10 mouse cellular contexts compared by ENCODE assay signal in the genomic region with DNA sequence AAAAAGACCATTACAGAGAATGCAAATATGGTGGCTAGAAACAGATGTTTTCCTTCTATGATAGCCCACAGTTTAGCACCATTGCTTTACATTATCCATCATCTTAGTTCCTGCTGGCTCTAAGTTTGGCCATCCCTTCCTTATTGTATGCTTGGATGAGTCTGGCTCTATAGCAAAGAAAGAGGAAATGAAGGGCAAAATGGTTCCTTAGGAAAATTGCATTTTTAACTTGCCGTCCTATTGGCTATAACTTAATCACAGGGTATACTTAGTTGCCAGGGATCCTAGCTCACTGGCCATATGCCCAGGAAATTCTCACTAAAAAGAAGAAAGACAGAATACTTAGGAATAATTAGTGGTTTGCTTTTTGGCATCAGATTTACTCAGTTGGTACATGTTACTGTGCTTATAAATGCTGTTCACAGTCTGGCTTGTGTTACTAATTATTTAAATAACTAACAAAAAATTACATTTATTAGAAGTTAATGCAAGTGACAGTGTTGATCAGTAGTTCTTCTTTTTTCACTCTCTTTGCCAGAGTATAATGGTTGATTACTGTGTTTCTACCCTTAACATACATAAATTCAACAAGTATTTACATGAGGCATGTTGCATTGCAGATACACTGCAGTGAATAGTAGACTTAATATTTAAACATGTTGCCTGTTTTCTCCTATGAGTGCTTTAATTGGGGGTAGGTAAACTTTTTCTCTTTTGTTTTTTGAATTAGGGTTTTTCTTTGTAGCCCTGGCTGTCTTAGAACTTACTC. TPM values are rescaled to one million over a fixed set of nuclear protein-coding genes. Genes with fewer than 3 reads are reported as not detected.
DNase-seq lines count a peak whose midpoint lies in the region; ATAC-seq and TF ChIP-seq lines count a peak whose summit lies in the region.
"Had no signal": no experiment of that assay in that cellular context is flagged by ENCODE, and none has a peak within 500 bp of the region (broad histone marks: within the 10 kb centered on the region; RNA-seq: fewer than 3 reads in every experiment).

No protein-coding gene starts in this region.

- no peak for TF ChIP-seq POLR2A in limb, embryonic 14.5 days (IDR thresholded peaks at IDR 0.05; ENCODE audit: borderline replicate concordance, extremely low read depth, insufficient read depth, insufficient read length)
- TF ChIP-seq POLR2A in CH12.LX (IDR thresholded peaks at IDR 0.05; ENCODE audit: low read depth, low read length): no peak

- H3K9me3 ChIP-seq in limb, embryonic 14.5 days (ENCODE audit: control insufficient read depth, low read length): no peaks in the 10 kb centered on the region
- H3K9me3 ChIP-seq in limb, embryonic 10.5 days (replicated peaks): no peaks in the 10 kb centered on the region
- H3K9me3 ChIP-seq in CH12.LX (replicated peaks; ENCODE audit: low read length): no peaks in the 10 kb centered on the region
- H3K9me3 ChIP-seq in kidney, embryonic 15.5 days (replicated peaks): no peaks in the 10 kb centered on the region
- H3K9me3 ChIP-seq: limb, embryonic 15.5 days had no signal

- no peaks in the 10 kb centered on the region for H3K4me1 ChIP-seq in limb, embryonic 14.5 days (ENCODE audit: control insufficient read depth, insufficient read depth, low read length)
- H3K4me1 ChIP-seq in limb, embryonic 10.5 days: no peaks in the 10 kb centered on the region
- H3K4me1 ChIP-seq in CH12.LX (ENCODE audit: control insufficient read depth in 1 of 2, insufficient read depth in 2 of 2): peaks cover 3 to 40% of the 10 kb centered on the region in 2 experiments; a peak in 3 of 4 replicates
- no peaks in the 10 kb centered on the region for H3K4me1 ChIP-seq in kidney, embryonic 15.5 days
- H3K4me1 ChIP-seq: limb, embryonic 15.5 days had no signal

- no peak overlapping the region for H3K9ac ChIP-seq in limb, embryonic 14.5 days (ENCODE audit: low read depth, low read length, severe bottlenecking)
- no peak overlapping the region for H3K9ac ChIP-seq in CH12.LX (ENCODE audit: insufficient read depth, low read depth)
- H3K9ac ChIP-seq in kidney, embryonic 15.5 days: no peak overlapping the region
- H3K9ac ChIP-seq: limb, embryonic 15.5 days had no signal

- H3K4me3 ChIP-seq in limb, embryonic 14.5 days (replicated peaks; ENCODE audit: low read length): no peak overlapping the region
- no peak overlapping the region for H3K4me3 ChIP-seq in limb, embryonic 10.5 days
- H3K4me3 ChIP-seq in CH12.LX (replicated peaks in 1 of 3; ENCODE audit: low read depth in 2 of 3, low read length in 2 of 3, poor library complexity in 1 of 3): no peak overlapping the region
- H3K4me3 ChIP-seq in kidney, embryonic 15.5 days (replicated peaks): no peak overlapping the region
- H3K4me3 ChIP-seq: limb, embryonic 15.5 days had no signal

- in situ Hi-C loops in CH12.LX (cut with MboI; ENCODE audit: low pct_ligation_motif_present, low pct_unique_long_range_greater_than_20kb, low sequenced_read_pairs): no loop called here

- peaks cover 32% of the 10 kb centered on the region for H3K79me2 ChIP-seq in CH12.LX (replicated peaks; ENCODE audit: control insufficient read depth, extremely low read depth, insufficient read depth, poor library complexity, severe bottlenecking)

- no peak for TF ChIP-seq EP300 in CH12.LX (IDR thresholded peaks at IDR 0.05; ENCODE audit: low read length)

- H3K36me3 ChIP-seq in limb, embryonic 14.5 days (ENCODE audit: control insufficient read depth, insufficient read depth, low read length): no peaks in the 10 kb centered on the region; the same call in 1 of the 2 replicates
- H3K36me3 ChIP-seq in limb, embryonic 10.5 days: peaks cover 10% of the 10 kb centered on the region; the same call in 1 of the 2 replicates
- peaks cover 3 to 32% of the 10 kb centered on the region in 2 experiments for H3K36me3 ChIP-seq in CH12.LX (replicated peaks in 1 of 2; ENCODE audit: control insufficient read depth in 1 of 2, insufficient read depth in 1 of 2, low read length in 1 of 2)
- no peaks in the 10 kb centered on the region for H3K36me3 ChIP-seq in kidney, embryonic 15.5 days
- H3K36me3 ChIP-seq: limb, embryonic 15.5 days had no signal

- dilution Hi-C loops in CH12.LX (cut with MboI; ENCODE audit: extremely low pct_ligation_motif_present, extremely low pct_unique_long_range_greater_than_20kb, low sequenced_read_pairs): no loop called here

- TF ChIP-seq RAD21 in CH12.LX (IDR thresholded peaks at IDR 0.05; ENCODE audit: low read depth, low read length): no peak

- ATAC-seq in limb, embryonic 14.5 days (ENCODE audit: low FRiP score, low read depth): no peak
- ATAC-seq in kidney, embryonic 15.5 days (replicated peaks; ENCODE audit: low FRiP score): no peak

- peak; percentile 47 for DNase-seq in limb, embryonic 14.5 days (ENCODE audit: low spot score)
- DNase-seq in limb, embryonic 10.5 days (ENCODE audit: low spot score): no peak
- DNase-seq in CH12.LX (ENCODE audit: extremely low read depth): peak; percentile 12
- peak; percentile 65 for DNase-seq in Muller cell, postnatal 12 days (ENCODE audit: inconsistent ontology term)
- peak; percentile 22 to 67 for DNase-seq in layer of hippocampus, adult 18-20 months (ENCODE audit: low spot score in 2 of 2)
- DNase-seq in adrenal gland, postnatal 4 days (ENCODE audit: low spot score in 2 of 2): no peak
- DNase-seq: cerebellum, adult 11 months; kidney, postnatal 25 days had no signal

- H3K27ac ChIP-seq in limb, embryonic 14.5 days (replicated peaks; ENCODE audit: low read depth, low read length): no peak overlapping the region
- H3K27ac ChIP-seq in limb, embryonic 10.5 days: no peak overlapping the region
- no peak overlapping the region for H3K27ac ChIP-seq in CH12.LX (ENCODE audit: insufficient read depth, low read depth)
- no peak overlapping the region for H3K27ac ChIP-seq in kidney, embryonic 15.5 days
- H3K27ac ChIP-seq: limb, embryonic 15.5 days had no signal

- no peak overlapping the region for H3K4me2 ChIP-seq in limb, embryonic 14.5 days (replicated peaks; ENCODE audit: low read depth, low read length, severe bottlenecking)
- no peak overlapping the region; the same call in 1 of the 2 replicates for H3K4me2 ChIP-seq in CH12.LX (ENCODE audit: insufficient read depth, low read depth, poor library complexity, severe bottlenecking)
- H3K4me2 ChIP-seq in kidney, embryonic 15.5 days: no peak overlapping the region
- H3K4me2 ChIP-seq: limb, embryonic 15.5 days had no signal

- 76% methylated on average over 1 of the region's 1 CpGs for WGBS in limb, embryonic 14.5 days
- 90% methylated on average over 1 of the region's 1 CpGs for WGBS in limb, embryonic 10.5 days
- WGBS in kidney, embryonic 15.5 days: 83% methylated on average over 1 of the region's 1 CpGs

- no peaks in the 10 kb centered on the region for H3K27me3 ChIP-seq in limb, embryonic 14.5 days (ENCODE audit: control insufficient read depth, insufficient read depth, low read length)
- no peaks in the 10 kb centered on the region for H3K27me3 ChIP-seq in limb, embryonic 10.5 days (ENCODE audit: low read depth, poor library complexity, severe bottlenecking)
- H3K27me3 ChIP-seq in CH12.LX (replicated peaks): no peaks in the 10 kb centered on the region
- H3K27me3 ChIP-seq in kidney, embryonic 15.5 days: no peaks in the 10 kb centered on the region
- H3K27me3 ChIP-seq: limb, embryonic 15.5 days had no signal

- no peak for TF ChIP-seq CTCF in CH12.LX (conservative IDR thresholded peaks at IDR 0.05 in 1 of 2, IDR thresholded peaks at IDR 0.05 in 1 of 2; ENCODE audit: low read depth in 2 of 2, low read length in 2 of 2)

TF ChIP-seq in CH12.LX, 34 proteins besides CTCF, POLR2A, EP300 and RAD21 (continues in another document):
- TF ChIP-seq JUN (IDR thresholded peaks at IDR 0.05; ENCODE audit: insufficient read depth, low read depth, low read length) (no peak), ZKSCAN1 (IDR thresholded peaks at IDR 0.05; ENCODE audit: borderline replicate concordance, low read depth, low read length) (no peak), BHLHE40 (IDR thresholded peaks at IDR 0.05; ENCODE audit: low read depth, low read length) (no peak), KAT2A (IDR thresholded peaks at IDR 0.05; ENCODE audit: insufficient replicate concordance, low read length) (no peak), MAZ (IDR thresholded peaks at IDR 0.05; ENCODE audit: low read depth, low read length) (no peak), MAX (IDR thresholded peaks at IDR 0.05; ENCODE audit: low read length) (no peak), TBP (conservative IDR thresholded peaks at IDR 0.05; ENCODE audit: low read depth, low read length) (no peak), TCF12 (IDR thresholded peaks at IDR 0.05; ENCODE audit: low read depth, low read length) (no peak), JUND (conservative IDR thresholded peaks at IDR 0.05; ENCODE audit: low read depth, low read length) (no peak), MAFK (IDR thresholded peaks at IDR 0.05; ENCODE audit: insufficient replicate concordance, low read length) (no peak), IRF4 (IDR thresholded peaks at IDR 0.05; ENCODE audit: low read depth, low read length) (no peak), MEF2A (IDR thresholded peaks at IDR 0.05; ENCODE audit: borderline replicate concordance, low read depth, low read length) (no peak), CHD1 (IDR thresholded peaks at IDR 0.05; ENCODE audit: low read depth, low read length) (no peak), GABPA (IDR thresholded peaks at IDR 0.05; ENCODE audit: insufficient replicate concordance, low read depth, low read length) (no peak)

RNA-seq across cellular contexts. Expression of gene Phtf1, which starts 22.9 kb away (rescaled TPM):
- polyA plus RNA-seq in limb, embryonic 14.5 days (2012; rRNA removed): 22.5 and 24.5 TPM in 2 replicates
- polyA plus RNA-seq in limb, embryonic 14.5 days (2014; fragmentation: Nextera tagmentation; extraction: Ambion mirVana): 41.1 and 48.1 TPM in 2 replicates
- polyA plus RNA-seq in limb, embryonic 10.5 days (2016; fragmentation: Nextera tagmentation; extraction: Ambion mirVana): 28.7 and 33.3 TPM in 2 replicates
- 21.2 and 27.3 TPM in 2 replicates for total RNA-seq in CH12.LX (2012; rRNA removed)
- 37.1 and 42.0 TPM in 2 replicates for total RNA-seq in CH12.LX (2014; rRNA removed)
- 41.2 and 42.4 TPM in 2 replicates for polyA plus RNA-seq in CH12.LX (2012; ENCODE audit: insufficient read length, low read depth)
- total RNA-seq in layer of hippocampus, adult 18-20 months (2021): 10 to 100 TPM; 42.4 to 43.7 TPM
- total RNA-seq in adrenal gland, postnatal 4 days (2021): 10 to 100 TPM; 24.3 to 28.9 TPM
- 26.8 and 29.7 TPM in 2 replicates for polyA plus RNA-seq in kidney, embryonic 15.5 days (2015; fragmentation: Nextera tagmentation; extraction: Ambion mirVana)

RNA-seq across cellular contexts. Expression of gene Rsbn1, which starts 31.1 kb away (rescaled TPM):
- 11.0 and 11.4 TPM in 2 replicates for polyA plus RNA-seq in limb, embryonic 14.5 days (2012; rRNA removed)
- polyA plus RNA-seq in limb, embryonic 14.5 days (2014; fragmentation: Nextera tagmentation; extraction: Ambion mirVana): 12.2 and 15.2 TPM in 2 replicates
- polyA plus RNA-seq in limb, embryonic 10.5 days (2016; fragmentation: Nextera tagmentation; extraction: Ambion mirVana): 12.6 and 15.1 TPM in 2 replicates
- total RNA-seq in CH12.LX (2012; rRNA removed) (13.0 and 13.4 TPM in 2 replicates), CH12.LX (2014; rRNA removed) (19.6 and 23.5 TPM in 2 replicates)
- 13.8 and 14.5 TPM in 2 replicates for polyA plus RNA-seq in CH12.LX (2012; ENCODE audit: insufficient read length, low read depth)
- total RNA-seq in layer of hippocampus, adult 18-20 months (2021): 10 to 100 TPM; 22.1 to 25.9 TPM
- 10 to 100 TPM; 20.3 to 20.9 TPM for total RNA-seq in adrenal gland, postnatal 4 days (2021)
- polyA plus RNA-seq in kidney, embryonic 15.5 days (2015; fragmentation: Nextera tagmentation; extraction: Ambion mirVana): 10.2 and 10.7 TPM in 2 replicates

Comparison
In these comparisons a context has a peak if more than half of its experiments do, and no peak if none do; other contexts are left out.
1. DNase-seq: peak in limb, embryonic 14.5 days (single experiment), CH12.LX (single experiment), Muller cell, postnatal 12 days (single experiment) and layer of hippocampus, adult 18-20 months (2 of 2); none in limb, embryonic 10.5 days (single experiment) and adrenal gland, postnatal 4 days (0 of 2).